Mouse (Mus musculus) G1E (cell line): Measurements from ENCODE around the gene Ccm2l.

ENCODE experiments used
- CTCF ChIP-seq: IDR thresholded peaks from 2 replicates; pipeline ENCODE4 v1.5.1; 2012; ENCODE audit warnings: low read depth, low read length, inconsistent platforms, mixed read lengths
- GATA1 ChIP-seq: IDR thresholded peaks from 2 replicates; pipeline ENCODE4 v1.6.1; 2012; ENCODE audit warnings: borderline replicate concordance, low read length, inconsistent platforms, mixed read lengths
- POLR2AphosphoS5 ChIP-seq: IDR thresholded peaks from 2 replicates; pipeline ENCODE4 v1.6.1; 2012; ENCODE audit warnings: low read depth, low read length, inconsistent platforms; ENCODE audit not compliant: insufficient replicate concordance
- TAL1 ChIP-seq: conservative IDR thresholded peaks from 2 replicates; pipeline ENCODE4 v1.6.1; 2012; ENCODE audit warnings: low read depth, low read length, inconsistent platforms, mixed read lengths

DNA sequence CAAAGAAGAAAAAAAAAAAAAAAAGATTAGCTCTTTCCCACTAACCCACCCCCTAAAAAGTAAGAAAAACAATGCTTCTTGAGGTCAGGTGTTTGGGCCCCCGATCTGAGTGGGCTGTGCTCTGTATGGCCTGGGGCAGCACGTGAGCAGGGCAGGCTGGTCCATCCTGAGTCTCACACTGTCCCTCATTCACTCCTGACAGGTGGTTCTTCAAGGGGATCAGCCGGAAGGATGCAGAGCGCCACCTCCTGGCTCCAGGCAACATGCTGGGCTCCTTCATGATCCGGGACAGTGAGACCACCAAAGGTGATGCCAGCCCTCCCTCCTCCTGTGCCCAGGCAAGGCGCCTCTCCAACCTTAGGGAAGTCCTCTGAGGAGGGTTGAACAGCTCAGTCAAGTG lies 65.3 kb downstream of the Ccm2l start:
- TF ChIP-seq CTCF: no peak
- no peak for TF ChIP-seq TAL1
- no peak for TF ChIP-seq GATA1
- TF ChIP-seq POLR2AphosphoS5: no peak
